Mouse (Mus musculus) layer of hippocampus, postnatal 14 days (tissue): ENCODE results near the gene Rbak. TPM values are rescaled to one million over a fixed set of nuclear protein-coding genes. Genes with fewer than 3 reads are reported as not detected.
"Not testable (repeated sequence)": the region's sequence is repeated elsewhere in the genome, so short reads cannot be mapped to it uniquely, and the experiment has no call there.

Experiments
- DNase-seq, 2 experiments: peaks; one replicate each; pipeline ENCODE4 v3.0.0; 2021 to 2022; ENCODE audit warnings: low spot score in 2 of 2, mixed read lengths in 1 of 2
- long read RNA-seq, 2 experiments: library from polyadenylated mRNA; stranded (forward); transcript quantifications; one replicate each; pipeline ENCODE4 v2.0.0; 2021
- total RNA-seq, 2 experiments: library from RNA; stranded (reverse); gene quantifications; 2 replicates each; pipeline ENCODE4 v1.2.3; 2021

The Rbak gene
- total RNA-seq: 10 to 100 TPM; 15.2 to 16.6 TPM
- long read RNA-seq, experiment 1, transcript Rbak-201 (5 exons, 3,335 nt): major isoform, 5 of 17 reads
- long read RNA-seq, experiment 1, partial matches to known transcripts: 0 of 17 reads
- long read RNA-seq, experiment 1, other reads (novel, unspliced or antisense): 11 of 17 reads
- long read RNA-seq, experiment 2, transcript Rbak-201 (5 exons, 3,335 nt): major isoform, 9 of 23 reads
- long read RNA-seq, experiment 2, partial matches to known transcripts: 0 of 23 reads
- long read RNA-seq, experiment 2, other reads (novel, unspliced or antisense): 13 of 23 reads

DNA sequence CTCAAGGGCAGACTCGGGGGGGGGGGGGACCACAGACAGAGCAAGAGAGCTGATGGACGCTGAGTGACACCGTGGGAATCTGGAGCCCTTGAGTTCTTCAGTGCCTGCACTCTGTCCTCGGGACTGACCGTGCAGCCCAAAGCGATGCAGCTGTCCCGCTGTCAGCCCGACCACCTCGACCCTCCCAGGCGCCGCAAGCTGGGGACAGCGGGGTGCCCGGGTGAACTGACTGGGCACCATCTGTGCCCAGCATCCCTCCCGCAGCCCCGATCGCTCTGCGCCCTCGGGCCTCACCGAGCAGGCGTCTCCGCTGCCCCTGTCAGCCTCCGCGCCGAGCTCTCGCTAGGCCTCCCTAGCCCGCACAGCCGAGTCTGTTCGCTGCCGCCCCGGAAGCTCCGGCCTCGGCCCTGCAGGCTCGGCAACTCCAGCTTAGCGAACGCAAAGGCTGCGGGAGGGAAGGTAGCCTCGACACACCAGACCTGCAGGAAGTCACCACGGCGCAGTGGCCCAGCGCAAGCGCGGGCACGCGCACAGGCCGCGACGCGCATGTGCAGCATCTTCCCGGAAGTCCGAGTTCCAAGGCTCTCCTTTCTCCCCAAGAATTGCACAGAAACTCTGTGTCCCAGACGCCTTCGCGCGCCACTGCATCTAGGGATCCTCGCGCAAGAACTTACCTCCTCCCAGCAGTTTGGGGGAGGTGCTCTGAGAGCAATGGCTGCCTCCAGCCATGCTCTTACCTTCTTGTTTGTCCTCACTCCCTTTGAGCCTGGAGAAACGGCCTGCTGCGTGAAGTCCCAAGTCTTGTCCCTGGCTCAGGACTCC, at the start of gene Rbak, which contains the start of gene Spdye4b:
Rbak (minus strand) TSS at position 521 of the 822 bp plus-strand sequence.
Spdye4b (plus strand) TSS at position 763 of the 822 bp plus-strand sequence.
- peak; percentile 90 to 96 for DNase-seq

DNA sequence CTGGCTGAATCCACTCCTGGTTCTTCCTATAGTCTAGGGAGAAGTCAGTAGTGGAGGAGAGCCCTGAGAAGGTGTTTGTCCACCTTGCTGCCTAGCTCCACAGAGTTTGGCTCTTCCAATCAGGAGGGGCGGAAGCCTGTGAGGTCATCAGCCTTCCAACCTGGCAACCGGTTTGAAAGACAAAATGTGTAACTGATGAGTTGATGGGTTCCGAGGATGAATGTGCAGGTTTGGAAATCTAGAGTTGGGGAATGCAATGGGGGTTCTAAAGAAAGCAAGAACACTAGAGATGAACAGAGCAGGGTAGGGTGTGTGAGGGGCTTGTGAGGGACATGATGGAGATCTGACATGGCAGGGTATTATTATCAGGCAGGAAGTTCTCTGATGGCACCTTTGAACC, 46.2 kb upstream of the Rbak start, which contains the start of gene Spdye4a:
Spdye4a (minus strand) TSS at position 101 of the 400 bp plus-strand sequence.
- DNase-seq: no peak

DNA sequence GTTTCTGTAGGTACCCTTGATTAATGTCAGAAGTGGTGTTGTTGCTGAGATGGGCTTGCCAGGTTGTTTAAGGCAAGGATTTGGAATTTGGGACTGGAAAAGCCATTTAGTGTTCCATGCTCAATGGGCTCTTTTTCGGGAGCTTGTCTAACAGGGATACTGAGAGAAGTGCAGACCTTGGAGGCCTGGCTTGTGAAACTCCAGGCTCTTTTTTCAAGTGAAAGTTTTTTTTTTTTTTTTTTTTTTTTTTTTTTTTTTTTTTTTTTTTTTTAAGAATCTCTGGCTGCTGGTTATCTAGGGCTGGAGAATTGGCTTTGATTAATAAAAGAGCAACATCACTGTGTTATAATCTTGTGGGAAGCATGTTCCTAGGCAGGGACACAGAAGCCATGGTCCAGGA, 41.7 kb upstream of the Rbak start:
- no peak for DNase-seq

- no peak for DNase-seq
Observed at GRCm38 (mm10) chr5:143220996-143221395, 40.4 kb upstream of the Rbak start.

GRCm38 (mm10) chr5:143213832-143214231, 33.3 kb upstream of the Rbak start:
- DNase-seq: no peak

DNA sequence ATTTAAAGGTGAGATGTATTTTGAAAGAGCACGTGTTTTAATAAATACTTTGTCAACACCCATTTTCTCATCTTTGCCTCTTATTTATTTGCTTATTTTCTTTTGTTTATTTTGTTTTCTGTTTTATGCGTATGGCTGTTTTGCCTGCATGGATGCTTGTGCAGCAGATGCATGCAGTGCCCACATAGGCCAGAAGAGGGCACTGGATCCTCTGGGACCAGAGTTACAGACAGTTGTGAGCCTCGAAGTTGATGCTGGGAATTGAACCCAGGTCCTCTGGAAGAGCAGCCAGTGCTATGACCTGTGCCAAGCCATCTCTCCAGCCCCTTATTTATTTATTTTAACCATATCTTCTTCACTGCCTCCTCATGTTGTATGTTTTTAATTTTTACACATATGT, 24.4 kb upstream of the Rbak start:
- no peak for DNase-seq

GRCm38 (mm10) chr5:143196506-143196905, 15.9 kb upstream of the Rbak start:
- DNase-seq: no peak

DNA sequence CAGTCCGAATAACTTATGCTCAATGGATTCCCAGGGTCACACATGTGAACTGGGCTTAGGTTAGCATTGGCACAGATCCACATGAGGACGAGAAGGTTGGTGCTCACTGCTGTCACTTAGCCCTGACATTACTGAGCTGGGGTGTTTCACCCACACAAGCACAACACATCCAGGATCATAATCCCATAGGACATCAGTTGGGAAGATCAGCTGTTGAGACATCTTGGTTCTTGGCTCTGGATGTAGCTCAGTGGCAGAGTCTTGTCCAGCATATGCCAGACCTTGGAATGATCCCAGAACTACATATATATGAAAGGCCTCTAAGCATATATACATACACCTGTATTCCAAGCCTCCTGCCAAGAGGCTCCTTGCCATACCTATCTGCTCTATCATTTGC, 14.6 kb upstream of the Rbak start:
- no peak for DNase-seq

- DNase-seq: not testable (repeated sequence)
Observed at GRCm38 (mm10) chr5:143194747-143195146, 14.2 kb upstream of the Rbak start.

GRCm38 (mm10) chr5:143192806-143193205, 12.2 kb upstream of the Rbak start:
- no peak for DNase-seq

- not testable (repeated sequence) for DNase-seq
Observed at GRCm38 (mm10) chr5:143188014-143188413, 7.4 kb upstream of the Rbak start.

GRCm38 (mm10) chr5:143179179-143179578, 1.4 kb downstream of the Rbak start:
- peak in 1 of 2 experiments; percentile 14 for DNase-seq

GRCm38 (mm10) chr5:143177541-143178200, 2.9 kb downstream of the Rbak start:
- no peak for DNase-seq

GRCm38 (mm10) chr5:143175970-143176369, 4.6 kb downstream of the Rbak start:
- DNase-seq: no peak

DNA sequence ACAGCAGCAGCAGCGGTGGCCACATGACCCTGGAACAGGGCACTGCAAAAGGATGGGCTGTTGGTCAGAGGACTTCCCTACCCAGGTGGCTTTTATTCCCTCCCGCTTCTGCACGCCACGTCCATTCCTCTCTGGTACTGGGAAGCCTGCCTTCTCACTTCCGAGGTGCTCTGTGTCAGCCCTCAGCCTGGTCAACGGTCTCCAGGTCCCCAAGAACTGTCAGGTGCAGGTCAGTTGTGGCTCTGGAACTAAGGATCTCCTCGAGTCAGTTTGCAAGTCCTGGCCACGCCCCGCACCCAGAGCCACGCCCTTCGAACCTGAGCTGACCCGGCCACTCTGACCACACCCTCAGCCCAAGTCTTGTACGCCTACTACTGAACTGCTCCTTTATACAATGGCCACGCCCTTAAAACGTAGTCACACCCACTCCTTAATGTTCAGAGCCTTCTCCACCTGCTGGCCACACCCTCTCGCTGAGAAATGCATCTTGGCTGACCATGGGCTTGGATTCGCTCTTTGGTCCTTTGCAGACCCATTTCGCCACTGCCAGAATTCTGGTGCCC, 15.0 kb downstream of the Rbak start:
- DNase-seq: no peak

DNA sequence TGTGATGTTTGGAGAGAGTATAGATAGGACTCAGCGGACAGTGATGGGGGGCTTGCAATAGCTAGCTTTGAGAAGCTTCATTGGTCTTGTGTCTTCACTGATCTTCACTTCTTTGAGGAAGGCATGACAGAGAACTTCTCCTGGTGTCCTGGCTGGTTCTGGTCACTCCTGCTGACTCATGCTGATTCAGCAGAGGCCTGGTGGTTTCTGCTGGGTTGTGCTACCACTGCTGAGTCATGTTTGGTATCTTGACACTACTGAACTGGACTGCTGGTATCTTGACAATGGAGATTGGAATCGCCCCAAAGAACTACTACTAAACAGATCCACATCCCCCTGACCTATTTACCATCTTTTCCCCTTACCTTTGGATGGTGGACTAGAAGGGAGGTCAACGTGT, 25.0 kb downstream of the Rbak start:
- DNase-seq: no peak

DNA sequence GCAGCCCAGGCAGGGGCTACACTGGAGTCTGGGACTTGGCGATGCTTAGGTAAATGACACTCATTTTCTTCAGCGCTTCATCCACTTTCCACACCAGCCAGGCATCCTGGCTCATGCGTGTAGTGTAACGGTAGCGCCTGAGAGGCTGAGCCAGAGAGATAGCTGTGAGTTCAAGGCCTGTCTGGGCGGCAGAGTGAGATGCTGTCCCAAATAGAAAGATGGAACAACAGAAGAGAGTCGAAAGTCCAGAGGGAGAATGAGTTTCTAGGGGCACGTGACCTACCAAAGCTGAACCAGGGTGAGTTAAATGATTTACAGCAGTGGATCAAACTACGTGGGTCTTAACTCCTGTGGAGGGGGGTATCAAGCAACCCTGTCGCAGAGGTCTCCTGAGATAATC, 26.8 kb downstream of the Rbak start:
- no peak for DNase-seq

DNA sequence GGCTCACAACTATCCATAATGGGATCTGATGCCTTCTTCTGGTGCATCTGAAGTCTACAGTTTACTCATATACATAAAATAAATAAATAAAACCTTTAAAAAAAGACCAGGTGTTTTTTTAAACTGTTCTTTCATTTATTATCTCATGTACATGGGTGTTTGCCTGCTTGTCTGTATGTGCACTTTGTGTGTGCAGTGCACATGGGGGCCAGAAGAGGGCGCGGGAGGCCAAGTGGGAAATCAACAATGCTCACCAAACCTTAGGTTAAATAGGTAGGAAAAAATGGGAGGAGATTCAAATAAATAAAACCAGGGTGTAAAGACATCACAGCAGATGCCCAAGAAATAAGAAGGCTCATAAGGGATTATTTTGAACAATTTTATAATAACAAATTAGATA, 30.5 kb downstream of the Rbak start:
- no peak for DNase-seq

GRCm38 (mm10) chr5:143149536-143149935, 31.0 kb downstream of the Rbak start:
- DNase-seq: no peak

DNA sequence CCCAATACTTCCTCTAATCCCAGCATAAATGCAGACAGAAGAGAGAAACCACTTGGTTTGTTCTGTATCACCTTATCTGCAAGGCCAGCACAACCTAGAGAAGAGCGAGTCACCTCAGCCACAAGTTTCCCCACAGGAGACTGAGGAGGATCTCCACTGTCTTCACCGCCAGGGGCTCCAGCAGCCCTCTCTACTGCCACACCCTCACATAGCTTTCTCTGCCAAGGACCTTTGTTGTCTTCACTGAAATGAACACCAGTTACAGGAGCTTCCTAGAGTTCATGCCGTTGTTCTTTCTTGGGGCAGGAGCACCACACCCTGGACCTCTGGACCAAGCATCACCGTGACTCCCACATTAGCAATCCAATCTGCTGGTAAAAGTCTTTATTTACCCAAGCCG, 31.9 kb downstream of the Rbak start:
- DNase-seq: no peak

DNA sequence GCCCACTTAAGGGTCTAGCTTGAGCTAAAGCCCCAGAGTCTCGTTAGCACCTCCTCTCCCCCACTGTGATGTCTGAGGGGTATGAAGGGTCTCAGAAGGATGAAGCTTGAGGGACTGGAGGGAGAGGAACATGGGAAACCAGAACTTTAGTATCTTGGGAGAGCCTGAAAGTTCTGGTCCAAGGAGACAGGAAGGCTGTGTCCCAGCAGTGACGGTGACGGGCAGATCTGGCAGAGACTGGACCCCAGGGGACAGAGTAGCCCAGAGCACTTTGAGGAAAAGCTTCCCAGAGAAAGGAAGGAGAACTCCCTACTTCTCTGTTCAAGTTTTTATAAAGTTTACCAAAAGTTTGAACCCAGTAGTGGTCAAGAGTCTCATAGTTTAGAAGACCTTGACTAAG, 33.1 kb downstream of the Rbak start, which contains the start of gene Olfr718-ps1:
Olfr718-ps1 (minus strand) TSS at position 101 of the 400 bp plus-strand sequence.
- no peak for DNase-seq
